Mouse (Mus musculus) ES-E14 (cell line): ENCODE measurements around the gene Sars2. TPM values are rescaled to one million over a fixed set of nuclear protein-coding genes. Genes with fewer than 3 reads are reported as not detected.

Experiments used
- DNase-seq: peaks from one replicate; pipeline ENCODE4 v3.0.0-alpha.2; 2013; ENCODE audit warnings: low read depth, low spot score
- H3K27ac ChIP-seq: 2 replicates; pipeline ENCODE4 v1.5.1; 2012; ENCODE audit warnings: low read depth, mild to moderate bottlenecking, low read length, moderate library complexity, mixed read lengths; ENCODE audit not compliant: poor library complexity, insufficient read depth, severe bottlenecking
- H3K36me3 ChIP-seq: 2 replicates; pipeline ENCODE4 v1.6.1; 2012; ENCODE audit warnings: mild to moderate bottlenecking, low read length, moderate library complexity, mixed read lengths; ENCODE audit not compliant: control insufficient read depth, poor library complexity, insufficient read depth, severe bottlenecking
- H3K4me1 ChIP-seq, 2 experiments: fragments of 150-350 bp in 1 of 2; sonication (generic) in 1 of 2; 2 replicates each; pipeline ENCODE4 v1.6.1; 2012; ENCODE audit warnings: low read length in 2 of 2, mild to moderate bottlenecking in 1 of 2, mixed read lengths in 1 of 2; ENCODE audit not compliant: control insufficient read depth in 2 of 2, insufficient read depth in 2 of 2, poor library complexity in 1 of 2
- H3K4me3 ChIP-seq, 2 experiments: fragments of 150-350 bp in 1 of 2; sonication (generic) in 1 of 2; 2 replicates each; pipeline ENCODE4 v1.5.1; 2012; ENCODE audit warnings: low read length in 2 of 2, low read depth in 1 of 2, mild to moderate bottlenecking in 1 of 2, mixed read lengths in 1 of 2; ENCODE audit not compliant: insufficient read depth in 1 of 2, poor library complexity in 1 of 2, severe bottlenecking in 1 of 2
- H3K9ac ChIP-seq: 2 replicates; pipeline ENCODE4 v1.6.1; 2012; ENCODE audit warnings: low read depth, mild to moderate bottlenecking, low read length, mixed read lengths; ENCODE audit not compliant: poor library complexity, insufficient read depth, severe bottlenecking
- H3K9me3 ChIP-seq: fragments of 150-350 bp; sonication (generic); 2 replicates; pipeline ENCODE4 v1.6.1; 2012; ENCODE audit warnings: low read depth, mild to moderate bottlenecking, low read length; ENCODE audit not compliant: control insufficient read depth, insufficient read depth
- CHD2 ChIP-seq: IDR thresholded peaks from 2 replicates; pipeline ENCODE4 v1.6.1; 2014; ENCODE audit warnings: mild to moderate bottlenecking, low read depth, low read length, inconsistent platforms
- HCFC1 ChIP-seq: IDR thresholded peaks from 2 replicates; pipeline ENCODE4 v1.6.1; 2012; ENCODE audit warnings: low read length, inconsistent platforms, borderline replicate concordance; ENCODE audit not compliant: insufficient read depth
- MAFK ChIP-seq: IDR thresholded peaks from 2 replicates; pipeline ENCODE4 v1.6.1; 2014; ENCODE audit warnings: mild to moderate bottlenecking, low read depth, low read length, inconsistent platforms; ENCODE audit not compliant: insufficient read depth
- ZC3H11A ChIP-seq: IDR thresholded peaks from 2 replicates; pipeline ENCODE4 v1.6.1; 2012; ENCODE audit warnings: low read depth, mild to moderate bottlenecking, inconsistent platforms, low read length, borderline replicate concordance
- ZNF384 ChIP-seq: IDR thresholded peaks from 2 replicates; pipeline ENCODE4 v1.6.1; 2012; ENCODE audit warnings: low read depth, low read length, inconsistent platforms
- in situ Hi-C, 2 experiments: fragments of 600-800 bp; cut with MboI; formaldehyde crosslinking; loops; one replicate each; pipeline ENCODE4 v1.15.1; 2025; ENCODE audit warnings: low sequenced_read_pairs in 2 of 2, inconsistent platforms in 1 of 2; ENCODE audit not compliant: unreplicated experiment in 2 of 2
- total RNA-seq: library from RNA; depleted of rRNA; stranded (reverse); fragments of 300-350 nt; gene quantifications from 2 replicates; pipeline ENCODE4 v1.2.3, GENCODE M21; 2012

Sars2 gene
- total RNA-seq, 1 experiment = 25.2 TPM

DNA sequence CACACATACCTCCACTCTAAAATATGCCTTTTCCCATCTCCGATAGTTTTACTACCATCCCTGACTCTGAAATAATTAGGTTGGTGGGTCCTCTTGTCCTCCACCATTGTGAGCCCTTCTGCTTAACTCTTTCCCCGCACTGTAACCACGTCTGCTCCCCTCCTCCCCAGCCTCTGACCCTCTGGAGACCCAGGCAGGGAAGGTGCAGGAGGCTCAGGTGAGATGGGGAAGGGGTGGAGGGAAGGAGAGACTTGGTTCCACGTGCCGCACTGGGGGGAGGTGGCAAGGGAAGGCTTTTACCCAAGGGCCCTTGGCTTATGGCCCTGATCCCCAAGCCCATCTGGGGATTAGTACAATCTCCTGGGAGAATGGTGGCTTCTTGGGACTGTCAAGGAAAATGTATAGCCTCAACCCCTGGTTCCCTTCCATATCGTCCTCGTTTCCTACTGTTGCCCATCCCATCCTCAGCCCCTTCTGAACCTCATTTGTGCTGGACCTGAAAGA, 25.7 kb downstream of the Sars2 start, which contains the start of gene Nfkbib:
Nfkbib (minus strand) TSS at position 51 of the 504 bp plus-strand sequence.
- no peaks in the 10 kb centered on the region for H3K9me3 ChIP-seq
- DNase-seq = no peak
- peak within 1 kb of the TSS; percentile 37; the same call in 1 of the 2 replicates for H3K9ac ChIP-seq
- no peak within 1 kb of the TSS for H3K27ac ChIP-seq
- in situ Hi-C loops = no loop called here
- no peaks in the 10 kb centered on the region for H3K36me3 ChIP-seq
- no peak for TF ChIP-seq MAFK
- no peak for TF ChIP-seq ZC3H11A
- no peak for TF ChIP-seq CHD2
- no peak for TF ChIP-seq HCFC1
- TF ChIP-seq ZNF384 = no peak
- H3K4me1 ChIP-seq = peaks cover 0 to 2% of the 10 kb centered on the region in 2 experiments; a peak in 1 of 4 replicates
- H3K4me3 ChIP-seq = peak within 1 kb of the TSS; percentile 82 to 90

DNA sequence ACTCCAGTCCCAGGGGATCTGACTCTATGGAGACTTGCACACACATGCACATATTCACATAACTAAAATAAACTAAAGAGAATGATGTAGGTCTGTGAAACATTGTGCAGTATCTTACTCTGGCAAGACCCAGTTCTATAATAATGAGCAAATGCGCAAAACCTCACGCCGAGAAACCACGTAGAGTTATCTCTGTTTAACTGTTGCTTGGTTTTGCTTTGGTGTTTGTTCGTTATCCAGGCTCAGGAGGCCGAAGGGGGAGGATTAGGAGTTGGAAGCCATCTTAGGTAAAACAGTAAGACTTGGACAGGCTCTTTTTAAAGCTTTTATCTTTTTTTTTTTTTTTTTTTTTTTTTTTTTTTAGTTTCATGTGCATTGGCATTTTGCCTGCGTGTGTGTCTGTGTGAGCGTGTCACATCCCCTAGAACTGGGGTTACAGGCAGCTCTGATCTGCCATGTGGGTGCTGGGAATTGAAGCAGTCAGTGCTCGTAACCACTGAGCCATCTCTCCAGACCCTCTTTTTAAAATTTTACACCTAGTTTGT, 27.7 kb downstream of the Sars2 start:
- in situ Hi-C loops = no loop called here
- H3K9me3 ChIP-seq = no peaks in the 10 kb centered on the region

DNA sequence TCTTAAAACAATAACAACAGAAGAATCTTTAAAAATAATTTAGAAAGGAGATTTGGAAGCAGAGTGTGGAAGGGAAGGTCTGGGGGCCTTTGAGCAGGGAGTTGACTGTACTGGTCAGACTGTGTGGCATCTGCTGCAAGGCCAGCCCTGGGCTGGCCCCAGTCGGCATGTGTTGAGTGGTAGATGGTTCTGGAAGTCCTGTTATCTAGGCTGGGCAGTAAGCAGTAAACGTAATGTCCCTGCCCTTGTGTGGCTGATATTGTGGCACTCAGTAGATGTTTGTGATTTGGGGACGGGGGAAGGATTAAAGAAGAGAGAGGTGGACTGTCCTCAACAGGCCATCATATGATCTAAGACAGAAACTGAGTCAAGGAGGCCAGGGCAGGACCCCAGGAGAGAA, 28.5 kb downstream of the Sars2 start:
- in situ Hi-C loops = no loop called here
- Histone ChIP-seq H3K4me3 (no peak overlapping the region), H3K4me1 (peaks cover 3 to 5% of the 10 kb centered on the region in 2 experiments; a peak in 3 of 4 replicates), H3K27ac (no peak overlapping the region), H3K36me3 (no peaks in the 10 kb centered on the region), H3K9me3 (no peaks in the 10 kb centered on the region), H3K9ac (no peak overlapping the region)
- no peak for TF ChIP-seq HCFC1
- no peak for TF ChIP-seq ZC3H11A
- no peak for TF ChIP-seq ZNF384
- TF ChIP-seq CHD2 = no peak
- no peak for TF ChIP-seq MAFK
- DNase-seq = no peak

More for the DNA sequence above, 27.7 kb downstream of the Sars2 start:
- Histone ChIP-seq H3K27ac (no peak overlapping the region), H3K9ac (no peak overlapping the region), H3K4me1 (peaks cover 3 to 7% of the 10 kb centered on the region in 2 experiments; a peak in 3 of 4 replicates), H3K4me3 (no peak overlapping the region), H3K36me3 (no peaks in the 10 kb centered on the region)
- no peak for TF ChIP-seq MAFK
- TF ChIP-seq HCFC1 = no peak
- TF ChIP-seq CHD2 = no peak
- TF ChIP-seq ZC3H11A = no peak
- TF ChIP-seq ZNF384 = 0 out of 2 replicates have a peak, but pooled peaks have one; percentile 10
- no peak for DNase-seq

DNA sequence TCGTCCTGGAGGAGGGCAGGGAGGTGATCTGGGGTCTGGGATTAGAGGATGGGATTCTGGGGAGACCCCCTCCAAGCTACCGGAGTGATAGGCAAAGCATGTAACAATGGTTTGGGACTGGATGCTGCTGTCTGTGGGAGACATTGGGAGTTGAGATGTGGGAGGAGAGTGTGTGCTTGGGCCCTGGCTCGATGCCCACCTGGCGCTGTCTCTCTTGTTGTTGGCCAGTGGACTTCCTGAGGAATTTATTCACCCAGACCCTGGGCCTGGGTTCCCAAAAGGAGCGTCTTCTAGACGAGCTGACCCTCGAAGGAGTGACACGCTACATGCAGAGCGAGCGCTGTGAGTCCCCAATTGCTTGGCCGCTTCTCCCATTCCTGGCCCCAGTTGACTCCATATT, 30.1 kb downstream of the Sars2 start:
- no peak for TF ChIP-seq MAFK
- TF ChIP-seq ZNF384 = no peak
- no peak for TF ChIP-seq CHD2
- no peak for TF ChIP-seq ZC3H11A
- no peak for TF ChIP-seq HCFC1
- Histone ChIP-seq H3K9me3 (no peaks in the 10 kb centered on the region), H3K36me3 (no peaks in the 10 kb centered on the region), H3K9ac (no peak overlapping the region), H3K27ac (no peak overlapping the region), H3K4me3 (no peak overlapping the region), H3K4me1 (peaks cover 3 to 5% of the 10 kb centered on the region in 2 experiments; a peak in 3 of 4 replicates)
- in situ Hi-C loops = no loop called here
- no peak for DNase-seq
